Mouse (Mus musculus): ENCODE measurements around the gene Mier2. TPM values are rescaled to one million over a fixed set of nuclear protein-coding genes. Genes with fewer than 3 reads are reported as not detected.

The Mier2 gene
- polyA plus RNA-seq, 1 experiment from 2014 or later: 56.2 TPM

- no peak overlapping the region for H3K9ac ChIP-seq (replicated peaks; ENCODE audit: low read length)
Observed at GRCm38 (mm10) chr10:79528081-79528480, 26.9 kb downstream of the Mier2 start.

DNA sequence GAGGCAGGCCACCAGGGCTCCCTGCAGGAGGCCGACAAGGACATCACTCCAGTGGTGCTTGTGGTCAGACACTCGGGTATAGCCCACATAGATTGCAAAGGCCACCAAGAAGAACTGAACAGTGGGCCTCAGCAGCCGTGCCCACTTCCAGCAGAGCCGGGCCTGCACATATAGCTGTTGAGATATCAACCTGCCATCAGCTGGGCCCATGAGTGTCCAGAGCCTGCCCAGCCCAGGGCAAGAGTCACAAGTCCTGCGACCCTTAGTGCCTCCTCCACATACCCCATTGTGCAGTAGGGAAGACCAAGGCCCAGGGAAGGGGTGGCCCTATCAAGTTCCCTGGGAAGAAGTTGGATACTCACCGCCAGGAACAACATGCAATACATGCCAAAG lies 27.6 kb downstream of the Mier2 start:
- WGBS: 81% methylated on average over 6 of the region's 6 CpGs
- Histone ChIP-seq H3K4me2 (replicated peaks; ENCODE audit: low read depth, low read length) (no peak overlapping the region), H3K36me3 (ENCODE audit: insufficient read depth, low read length) (peaks cover 10% of the 10 kb centered on the region; the same call in 1 of the 2 replicates), H3K27me3 (ENCODE audit: insufficient read depth, low read length) (no peaks in the 10 kb centered on the region), H3K9me3 (ENCODE audit: low read length) (no peaks in the 10 kb centered on the region), H3K4me3 (ENCODE audit: low read length) (no peak overlapping the region), H3K9ac (replicated peaks; ENCODE audit: low read length) (no peak overlapping the region), H3K4me1 (ENCODE audit: insufficient read depth, low read length) (no peaks in the 10 kb centered on the region), H3K27ac (ENCODE audit: low read length) (no peak overlapping the region)
- ATAC-seq (ENCODE audit: low FRiP score, low TSS enrichment): no peak; the same call in 1 of the 2 replicates

More at GRCm38 (mm10) chr10:79528081-79528480, 26.9 kb downstream of the Mier2 start:
- Histone ChIP-seq H3K9me3 (ENCODE audit: low read length) (no peaks in the 10 kb centered on the region), H3K4me2 (replicated peaks; ENCODE audit: low read depth, low read length) (no peak overlapping the region), H3K4me3 (ENCODE audit: low read length) (no peak overlapping the region), H3K36me3 (ENCODE audit: insufficient read depth, low read length) (peaks cover 10% of the 10 kb centered on the region; the same call in 1 of the 2 replicates), H3K27ac (ENCODE audit: low read length) (no peak overlapping the region), H3K4me1 (ENCODE audit: insufficient read depth, low read length) (0 out of 2 replicates have a peak, but pooled peaks cover 4% of the 10 kb centered on the region), H3K27me3 (ENCODE audit: insufficient read depth, low read length) (no peaks in the 10 kb centered on the region)
- WGBS: 80% methylated on average over 3 of the region's 3 CpGs
- no peak for ATAC-seq (ENCODE audit: low FRiP score, low TSS enrichment)

DNA sequence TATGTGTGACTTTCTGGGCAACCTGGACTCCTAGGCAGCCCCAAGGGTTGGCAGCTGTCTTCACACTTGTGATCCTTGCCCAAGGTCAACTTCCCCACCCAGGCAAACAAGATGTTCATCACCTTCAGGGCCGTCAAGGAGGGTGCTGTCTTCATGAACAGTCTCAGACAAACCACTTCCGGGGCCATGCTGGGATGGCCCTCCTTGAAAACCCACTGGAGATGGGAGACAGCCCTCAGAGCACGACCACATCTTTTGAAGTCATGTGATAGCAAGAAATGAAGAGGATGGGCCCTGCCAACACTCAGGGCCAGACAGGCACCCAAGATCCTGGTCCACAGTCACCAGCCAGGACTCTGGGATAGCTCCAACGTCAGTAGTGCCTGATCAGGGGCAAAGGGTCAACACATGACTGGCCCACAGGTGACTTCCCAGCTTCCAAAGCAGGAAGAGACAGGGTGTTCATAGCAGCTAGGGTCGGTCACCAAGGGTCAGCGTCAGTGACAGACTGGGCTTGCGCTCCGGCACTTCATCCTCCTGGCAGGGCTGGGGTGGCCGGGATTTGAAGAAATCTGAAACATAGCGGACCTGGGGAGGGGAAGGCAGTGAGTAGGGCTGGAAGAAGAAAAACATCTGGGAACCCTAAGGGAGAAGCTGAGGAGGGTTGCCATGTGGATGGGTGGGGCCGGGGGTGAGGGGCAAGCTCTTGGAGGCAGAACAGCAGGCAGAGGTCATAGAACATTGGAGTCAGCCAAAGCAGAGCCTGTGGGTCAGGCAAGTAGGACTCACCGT lies 28.1 kb downstream of the Mier2 start:
- H3K9me3 ChIP-seq (ENCODE audit: low read length): no peaks in the 10 kb centered on the region
- no peak overlapping the region for H3K9ac ChIP-seq (replicated peaks; ENCODE audit: low read length)
- WGBS: 85% methylated on average over 12 of the region's 12 CpGs
- no peak overlapping the region for H3K4me3 ChIP-seq (ENCODE audit: low read length)
- H3K4me1 ChIP-seq (ENCODE audit: insufficient read depth, low read length): no peaks in the 10 kb centered on the region
- ATAC-seq (ENCODE audit: low FRiP score, low TSS enrichment): no peak
- H3K4me2 ChIP-seq (replicated peaks; ENCODE audit: low read depth, low read length): no peak overlapping the region
- no peaks in the 10 kb centered on the region for H3K27me3 ChIP-seq (ENCODE audit: insufficient read depth, low read length)
- H3K36me3 ChIP-seq (ENCODE audit: insufficient read depth, low read length): peaks cover 10% of the 10 kb centered on the region; the same call in 1 of the 2 replicates
- no peak overlapping the region for H3K27ac ChIP-seq (ENCODE audit: low read length)

DNA sequence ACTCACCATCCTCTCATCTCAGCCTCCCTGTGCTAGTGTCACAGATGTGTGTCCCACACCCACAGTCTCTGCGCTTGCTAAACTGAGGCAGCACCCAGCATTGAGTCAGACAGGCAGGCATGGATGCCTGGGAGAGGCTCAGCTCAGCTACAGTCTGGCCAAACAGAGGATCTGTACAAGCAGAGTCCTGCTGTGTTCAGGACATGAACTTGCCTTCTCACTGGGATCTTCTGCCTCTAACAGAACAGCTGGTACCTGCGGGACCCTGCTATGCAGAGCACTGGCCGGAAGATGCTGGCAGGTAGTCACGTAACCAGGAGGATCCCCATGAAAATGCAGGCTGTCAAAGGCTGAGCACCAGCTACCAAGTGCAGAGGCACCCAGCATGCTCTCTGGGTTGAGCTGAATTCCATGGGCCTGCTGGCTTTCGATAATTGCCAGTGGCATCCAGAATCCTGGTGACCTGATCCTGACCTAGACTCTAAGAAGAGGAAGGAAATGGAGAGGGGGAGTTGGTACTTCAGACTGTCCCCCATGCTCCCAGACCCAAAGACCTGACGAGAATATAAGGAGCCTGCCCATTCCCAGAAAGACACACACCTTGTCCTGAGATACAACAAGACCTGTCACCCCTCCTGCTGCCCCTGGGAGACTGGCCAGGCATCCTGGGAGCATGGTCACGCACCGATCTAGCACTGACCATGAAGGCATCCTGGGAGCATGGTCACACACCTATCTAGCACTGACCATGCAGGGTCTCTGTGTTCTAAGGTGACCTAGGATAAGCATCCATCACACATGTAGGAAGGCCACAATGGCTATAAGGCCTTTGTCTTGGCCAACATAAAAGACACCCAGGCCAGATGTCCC lies 29.3 kb downstream of the Mier2 start:
- H3K27ac ChIP-seq (ENCODE audit: low read length): no peak overlapping the region
- peaks cover 10% of the 10 kb centered on the region; the same call in 1 of the 2 replicates for H3K36me3 ChIP-seq (ENCODE audit: insufficient read depth, low read length)
- H3K4me2 ChIP-seq (replicated peaks; ENCODE audit: low read depth, low read length): no peak overlapping the region
- H3K9ac ChIP-seq (replicated peaks; ENCODE audit: low read length): no peak overlapping the region
- no peaks in the 10 kb centered on the region for H3K27me3 ChIP-seq (ENCODE audit: insufficient read depth, low read length)
- 94% methylated on average over 8 of the region's 8 CpGs for WGBS
- H3K4me3 ChIP-seq (ENCODE audit: low read length): no peak overlapping the region
- no peaks in the 10 kb centered on the region for H3K9me3 ChIP-seq (ENCODE audit: low read length)
- H3K4me1 ChIP-seq (ENCODE audit: insufficient read depth, low read length): no peaks in the 10 kb centered on the region
- no peak for ATAC-seq (ENCODE audit: low FRiP score, low TSS enrichment)

DNA sequence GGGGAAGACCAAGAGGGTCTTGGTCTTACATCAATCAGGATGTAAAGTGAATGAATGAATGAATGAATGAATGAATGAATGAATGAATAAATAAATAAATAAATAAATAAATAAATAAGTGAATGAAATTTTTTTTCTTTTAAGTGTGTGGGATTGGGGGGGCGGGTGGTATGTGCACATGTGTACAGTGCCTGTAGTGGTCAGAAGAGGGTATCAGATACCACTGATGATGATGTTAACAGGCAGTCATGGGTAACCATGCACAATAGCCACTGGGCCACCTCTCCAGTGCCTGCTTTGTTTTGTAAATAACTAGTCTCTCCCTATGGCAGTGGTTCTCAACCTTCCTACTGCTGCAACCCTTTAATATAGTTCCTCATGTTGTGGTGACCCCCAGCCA lies 30.6 kb downstream of the Mier2 start:
- no peak for ATAC-seq (ENCODE audit: low FRiP score, low TSS enrichment)
- no peak overlapping the region for H3K27ac ChIP-seq (ENCODE audit: low read length)
- no peaks in the 10 kb centered on the region for H3K27me3 ChIP-seq (ENCODE audit: insufficient read depth, low read length)
- no peak overlapping the region for H3K4me2 ChIP-seq (replicated peaks; ENCODE audit: low read depth, low read length)
- peaks cover 7% of the 10 kb centered on the region; the same call in 1 of the 2 replicates for H3K36me3 ChIP-seq (ENCODE audit: insufficient read depth, low read length)
- 93% methylated on average over 1 of the region's 1 CpGs for WGBS
- H3K4me1 ChIP-seq (ENCODE audit: insufficient read depth, low read length): no peaks in the 10 kb centered on the region
- H3K9me3 ChIP-seq (ENCODE audit: low read length): no peaks in the 10 kb centered on the region
- no peak overlapping the region for H3K4me3 ChIP-seq (ENCODE audit: low read length)
- H3K9ac ChIP-seq (replicated peaks; ENCODE audit: low read length): no peak overlapping the region

GRCm38 (mm10) chr10:79506709-79507108 lies 48.3 kb downstream of the Mier2 start:
- H3K9ac ChIP-seq (replicated peaks; ENCODE audit: low read length): no peak overlapping the region
- H3K36me3 ChIP-seq (ENCODE audit: insufficient read depth, low read length): no peaks in the 10 kb centered on the region
- H3K4me2 ChIP-seq (replicated peaks; ENCODE audit: low read depth, low read length): no peak overlapping the region
- H3K4me3 ChIP-seq (ENCODE audit: low read length): no peak overlapping the region
- H3K9me3 ChIP-seq (ENCODE audit: low read length): no peaks in the 10 kb centered on the region
- ATAC-seq (ENCODE audit: low FRiP score, low TSS enrichment): no peak
- H3K27ac ChIP-seq (ENCODE audit: low read length): no peak overlapping the region
- no peaks in the 10 kb centered on the region for H3K27me3 ChIP-seq (ENCODE audit: insufficient read depth, low read length)
- 87% methylated on average over 2 of the region's 2 CpGs for WGBS
- H3K4me1 ChIP-seq (ENCODE audit: insufficient read depth, low read length): no peaks in the 10 kb centered on the region

DNA sequence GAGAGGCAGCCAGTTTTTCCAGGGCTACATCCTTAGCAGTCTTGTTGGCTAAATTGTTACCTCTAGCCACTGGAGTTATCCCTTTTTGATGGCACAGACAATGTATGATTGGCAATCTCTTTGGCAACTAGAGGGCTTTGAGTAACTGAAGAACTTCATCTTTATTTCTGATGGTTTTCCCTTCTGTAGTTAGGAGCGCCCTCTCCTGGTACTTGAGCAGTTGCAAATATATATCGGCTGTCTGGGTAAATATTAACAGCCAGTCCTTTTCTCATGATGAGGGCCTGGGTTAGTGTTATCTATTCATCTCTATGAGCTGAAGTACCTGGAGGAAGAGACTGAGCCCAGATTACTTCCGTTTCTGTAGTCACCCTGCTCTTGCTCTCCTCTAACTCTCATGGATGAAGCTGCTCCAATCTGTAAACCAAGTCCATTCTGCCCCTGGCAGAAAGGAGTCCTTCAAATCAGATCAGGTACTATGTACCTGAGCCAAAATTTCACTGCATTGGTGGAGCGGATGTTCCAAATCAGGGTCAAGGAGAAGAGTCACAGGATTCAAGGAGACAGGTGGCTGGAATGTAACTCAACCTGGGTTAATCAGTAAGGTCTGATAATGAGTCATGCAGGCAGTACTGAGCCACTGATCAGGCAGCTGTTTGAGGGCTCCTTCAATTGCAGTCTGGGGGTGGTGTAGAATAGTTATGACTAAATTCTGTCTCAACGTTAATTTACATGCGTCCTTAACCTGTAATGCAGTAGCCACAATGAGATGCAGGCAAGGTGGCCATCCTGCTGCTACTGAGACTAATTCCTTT lies 52.0 kb downstream of the Mier2 start:
- no peaks in the 10 kb centered on the region for H3K36me3 ChIP-seq (ENCODE audit: insufficient read depth, low read length)
- 54% methylated on average over 6 of the region's 6 CpGs for WGBS
- no peak for ATAC-seq (ENCODE audit: low FRiP score, low TSS enrichment)
- no peaks in the 10 kb centered on the region for H3K4me1 ChIP-seq (ENCODE audit: insufficient read depth, low read length)
- H3K4me3 ChIP-seq (ENCODE audit: low read length): no peak overlapping the region
- no peak overlapping the region for H3K27ac ChIP-seq (ENCODE audit: low read length)
- peaks cover 2% of the 10 kb centered on the region; the same call in 1 of the 2 replicates for H3K9me3 ChIP-seq (ENCODE audit: low read length)
- no peak overlapping the region for H3K4me2 ChIP-seq (replicated peaks; ENCODE audit: low read depth, low read length)
- no peak overlapping the region for H3K9ac ChIP-seq (replicated peaks; ENCODE audit: low read length)
- no peaks in the 10 kb centered on the region for H3K27me3 ChIP-seq (ENCODE audit: insufficient read depth, low read length)

DNA sequence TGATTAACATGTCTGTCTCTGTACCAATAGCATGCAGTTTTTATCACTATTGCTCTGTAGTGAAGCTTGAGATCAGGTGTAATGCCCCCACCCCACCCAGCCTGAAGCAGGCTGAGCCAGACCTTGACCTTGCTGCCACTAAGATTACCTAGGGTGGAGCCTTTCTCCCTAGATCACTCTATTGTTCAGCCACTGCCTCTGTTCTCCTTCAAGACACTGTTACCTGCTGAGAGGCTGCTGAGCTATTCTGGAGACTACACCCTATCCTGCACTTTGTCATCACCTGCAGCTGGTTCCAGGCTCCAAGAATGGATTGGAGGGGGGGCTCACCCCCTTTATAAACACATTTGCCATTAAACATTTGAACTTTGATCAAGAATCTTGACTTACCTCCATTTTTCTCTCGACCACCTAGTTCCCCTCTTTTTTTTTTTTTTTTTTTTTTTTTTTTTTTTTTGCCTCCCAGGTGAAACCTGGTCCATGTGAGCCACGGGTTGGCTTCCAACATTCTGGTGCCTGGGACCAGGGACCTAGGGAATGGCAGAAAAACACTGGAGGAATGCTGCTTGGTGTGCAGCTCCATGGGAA lies 58.2 kb downstream of the Mier2 start:
- WGBS: 36% methylated on average over 2 of the region's 2 CpGs

GRCm38 (mm10) chr10:79495886-79496285 lies 59.1 kb downstream of the Mier2 start:
- no peaks in the 10 kb centered on the region for H3K36me3 ChIP-seq (ENCODE audit: insufficient read depth, low read length)
- H3K9me3 ChIP-seq (ENCODE audit: low read length): peaks cover 2% of the 10 kb centered on the region; the same call in 1 of the 2 replicates
- no peak overlapping the region for H3K27ac ChIP-seq (ENCODE audit: low read length)
- no peak overlapping the region for H3K4me3 ChIP-seq (ENCODE audit: low read length)
- WGBS: 57% methylated on average over 3 of the region's 3 CpGs
- ATAC-seq (ENCODE audit: low FRiP score, low TSS enrichment): no peak
- H3K4me1 ChIP-seq (ENCODE audit: insufficient read depth, low read length): no peaks in the 10 kb centered on the region
- H3K27me3 ChIP-seq (ENCODE audit: insufficient read depth, low read length): no peaks in the 10 kb centered on the region
- no peak overlapping the region for H3K9ac ChIP-seq (replicated peaks; ENCODE audit: low read length)
- H3K4me2 ChIP-seq (replicated peaks; ENCODE audit: low read depth, low read length): no peak overlapping the region

More for the DNA sequence above, 58.2 kb downstream of the Mier2 start:
- H3K9ac ChIP-seq (replicated peaks; ENCODE audit: low read length): no peak overlapping the region
- no peak overlapping the region for H3K4me2 ChIP-seq (replicated peaks; ENCODE audit: low read depth, low read length)
- no peak overlapping the region for H3K27ac ChIP-seq (ENCODE audit: low read length)
- H3K36me3 ChIP-seq (ENCODE audit: insufficient read depth, low read length): no peaks in the 10 kb centered on the region
- no peaks in the 10 kb centered on the region for H3K27me3 ChIP-seq (ENCODE audit: insufficient read depth, low read length)
- peaks cover 2% of the 10 kb centered on the region; the same call in 1 of the 2 replicates for H3K9me3 ChIP-seq (ENCODE audit: low read length)
- no peak for ATAC-seq (ENCODE audit: low FRiP score, low TSS enrichment)
- H3K4me3 ChIP-seq (ENCODE audit: low read length): no peak overlapping the region
- no peaks in the 10 kb centered on the region for H3K4me1 ChIP-seq (ENCODE audit: insufficient read depth, low read length)

All from kidney, embryonic 16.5 days (tissue).